Mouse (Mus musculus) embryonic fibroblast, embryonic 13.5 days (primary cell): ENCODE measurements around the gene Uck2.

Experiments used
- CTCF ChIP-seq: IDR thresholded peaks from 2 replicates; pipeline ENCODE4 v1.5.1; 2011; ENCODE audit warnings: mild to moderate bottlenecking, control low read depth, low read length, moderate library complexity, borderline replicate concordance; ENCODE audit not compliant: insufficient read depth
- POLR2A ChIP-seq: IDR thresholded peaks from 2 replicates; pipeline ENCODE4 v1.6.1; 2011; ENCODE audit warnings: low read depth, mild to moderate bottlenecking, control low read depth, low read length, moderate library complexity

- TF ChIP-seq CTCF (no peak), POLR2A (0 out of 2 replicates have a peak, but pooled peaks have one; percentile 12)
These were observed 14.6 kb downstream of the Uck2 start for GRCm38 (mm10) chr1:167270342-167271111.
